Mouse (Mus musculus): ENCODE measurements around the gene Slc8a2.

GRCm38 (mm10) chr7:16120262-16120600, 9.4 kb upstream of the Slc8a2 start:
- TF ChIP-seq TAL1 (IDR thresholded peaks at IDR 0.05; ENCODE audit: low read length) (no peak), GATA1 (IDR thresholded peaks at IDR 0.05; ENCODE audit: low read length) (no peak)
